Mouse (Mus musculus) left cerebral cortex, adult 2 months (tissue): Measurements from ENCODE around the gene Morn1. TPM values are rescaled to one million over a fixed set of nuclear protein-coding genes. Genes with fewer than 3 reads are reported as not detected.
A peak's percentile ranks its signal among the peaks of the same experiment; 100 is the strongest.

Source experiments
- DNase-seq, 2 experiments: peaks; one replicate each; pipeline ENCODE4 v3.0.0; 2021 to 2022; ENCODE audit warnings: low spot score in 2 of 2, mixed read lengths in 1 of 2; ENCODE audit errors: extremely low spot score in 1 of 2
- H3K27ac ChIP-seq: fragments of 200-600 bp; 2 replicates; pipeline ENCODE4 v1.8.1; 2022
- H3K4me3 ChIP-seq: fragments of 200-600 bp; 2 replicates; pipeline ENCODE4 v1.8.1; 2022
- CTCF ChIP-seq: fragments of 200-600 bp; IDR thresholded peaks from 2 replicates; pipeline ENCODE4 v1.8.1; 2022; ENCODE audit warnings: antibody characterized with exemption, mild to moderate bottlenecking, moderate library complexity
- intact Hi-C: fragments of 180-260 bp; cut with DNase I; formaldehyde crosslinking; loops from one replicate; pipeline ENCODE4 v1.15.1; 2025
- total RNA-seq, 2 experiments: library from RNA; stranded (reverse); gene quantifications; 2 replicates each; pipeline ENCODE4 v1.2.3; 2021

The Morn1 gene
- total RNA-seq, 2 experiments from 2014 or later: 10.6 to 11.2 TPM

DNA sequence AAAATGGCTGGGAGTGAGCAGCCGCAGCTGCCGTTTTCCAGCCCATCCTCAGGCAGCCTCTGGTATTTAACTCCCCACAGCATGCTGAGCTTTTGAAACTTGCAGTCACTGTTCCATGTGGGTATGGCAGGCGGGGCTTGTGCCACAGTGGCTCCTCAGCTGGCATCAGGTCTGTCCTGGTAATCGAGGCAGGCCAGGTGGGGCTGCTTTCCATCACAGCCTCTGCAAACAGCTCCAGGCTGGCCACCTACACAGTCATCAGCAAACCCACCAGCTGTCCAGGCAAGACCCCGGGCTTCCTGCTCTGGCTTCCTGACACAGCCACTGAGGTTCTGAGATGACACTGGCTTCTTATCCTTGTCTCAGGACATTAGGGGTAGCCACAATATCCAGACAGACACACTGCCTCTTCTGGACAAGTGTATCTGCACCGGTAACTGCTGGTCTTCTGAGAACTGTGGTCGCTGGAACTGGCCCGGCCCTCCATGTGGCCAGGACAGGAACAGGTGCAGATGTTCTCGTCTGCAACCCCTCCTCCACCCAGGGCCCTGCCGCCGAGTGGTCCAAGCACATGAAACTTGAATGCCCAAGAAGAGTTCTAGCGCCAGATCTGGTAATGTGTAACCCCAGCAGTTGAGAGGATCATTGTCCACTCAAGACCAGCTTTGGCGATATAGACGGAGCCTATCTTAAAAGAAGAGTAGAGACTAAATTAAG, 59.9 kb downstream of the Morn1 start:
- Histone ChIP-seq H3K4me3 (no peak overlapping the region), H3K27ac (peak overlapping the region; percentile 5; the same call in 1 of the 2 replicates)
- intact Hi-C loops: loop anchor here (5.0 kb wide), 1 partner anchor 76 kb away; the partner anchor contains the start of gene Ski
- TF ChIP-seq CTCF: no peak
- DNase-seq: no peak

- H3K27ac ChIP-seq: no peak overlapping the region
- TF ChIP-seq CTCF: no peak
- intact Hi-C loops: loop anchor here (5.0 kb wide), 1 partner anchor 74 kb away; the partner anchor contains the start of gene Ski
- no peak for DNase-seq
- H3K4me3 ChIP-seq: no peak overlapping the region
These were observed 62.1 kb downstream of the Morn1 start for GRCm38 (mm10) chr4:155148453-155148852.

DNA sequence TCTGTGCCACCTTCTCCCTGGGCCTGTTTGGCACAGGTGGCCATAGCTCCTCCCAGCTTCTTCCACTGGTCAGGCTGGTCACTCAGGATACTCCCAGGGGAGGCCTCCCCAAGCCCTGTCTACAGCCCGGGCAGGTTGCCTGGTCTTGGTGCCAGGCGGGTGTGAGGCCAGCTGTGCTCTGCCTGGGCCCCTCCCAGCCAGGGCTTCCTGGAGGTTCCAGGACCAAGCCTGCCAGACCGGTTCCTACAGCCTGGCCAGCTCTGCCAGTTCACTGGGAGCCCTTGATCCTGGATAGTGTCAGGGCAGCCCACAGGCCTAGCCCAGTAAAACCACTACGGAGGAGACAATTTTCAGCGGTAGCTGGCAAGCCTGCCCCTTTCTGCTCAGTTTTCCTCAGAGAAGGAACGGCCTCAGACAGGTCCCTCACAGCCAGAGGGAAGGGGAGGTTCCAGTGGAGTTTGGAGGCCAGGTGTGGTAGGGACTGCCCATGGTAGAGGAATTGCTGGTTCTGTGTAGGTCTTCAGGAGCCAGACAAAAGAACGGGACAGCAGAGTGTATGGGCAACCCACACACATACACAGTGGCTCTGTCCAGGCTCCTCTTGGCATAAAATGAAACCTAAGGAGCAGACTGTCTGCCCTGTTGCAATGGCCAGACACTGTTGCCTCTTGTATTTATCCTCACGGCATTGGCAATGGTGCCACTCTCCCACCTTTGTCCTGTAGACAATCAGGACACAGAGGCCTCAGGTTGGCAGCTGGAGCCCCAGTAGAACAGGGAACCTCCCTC, 62.7 kb downstream of the Morn1 start:
- intact Hi-C loops: loop anchor here (5.0 kb wide), 1 partner anchor 73 kb away; the partner anchor contains the start of gene Ski
- Histone ChIP-seq H3K4me3 (no peak overlapping the region), H3K27ac (no peak overlapping the region)
- no peak for DNase-seq
- no peak for TF ChIP-seq CTCF

GRCm38 (mm10) chr4:155149941-155150275, 63.5 kb downstream of the Morn1 start:
- DNase-seq: no peak
- Histone ChIP-seq H3K27ac (peak overlapping the region; percentile 83; the same call in 1 of the 2 replicates), H3K4me3 (no peak overlapping the region)
- intact Hi-C loops: loop anchor here (5.0 kb wide), 1 partner anchor 72 kb away; the partner anchor contains the start of gene Ski
- no peak for TF ChIP-seq CTCF

DNA sequence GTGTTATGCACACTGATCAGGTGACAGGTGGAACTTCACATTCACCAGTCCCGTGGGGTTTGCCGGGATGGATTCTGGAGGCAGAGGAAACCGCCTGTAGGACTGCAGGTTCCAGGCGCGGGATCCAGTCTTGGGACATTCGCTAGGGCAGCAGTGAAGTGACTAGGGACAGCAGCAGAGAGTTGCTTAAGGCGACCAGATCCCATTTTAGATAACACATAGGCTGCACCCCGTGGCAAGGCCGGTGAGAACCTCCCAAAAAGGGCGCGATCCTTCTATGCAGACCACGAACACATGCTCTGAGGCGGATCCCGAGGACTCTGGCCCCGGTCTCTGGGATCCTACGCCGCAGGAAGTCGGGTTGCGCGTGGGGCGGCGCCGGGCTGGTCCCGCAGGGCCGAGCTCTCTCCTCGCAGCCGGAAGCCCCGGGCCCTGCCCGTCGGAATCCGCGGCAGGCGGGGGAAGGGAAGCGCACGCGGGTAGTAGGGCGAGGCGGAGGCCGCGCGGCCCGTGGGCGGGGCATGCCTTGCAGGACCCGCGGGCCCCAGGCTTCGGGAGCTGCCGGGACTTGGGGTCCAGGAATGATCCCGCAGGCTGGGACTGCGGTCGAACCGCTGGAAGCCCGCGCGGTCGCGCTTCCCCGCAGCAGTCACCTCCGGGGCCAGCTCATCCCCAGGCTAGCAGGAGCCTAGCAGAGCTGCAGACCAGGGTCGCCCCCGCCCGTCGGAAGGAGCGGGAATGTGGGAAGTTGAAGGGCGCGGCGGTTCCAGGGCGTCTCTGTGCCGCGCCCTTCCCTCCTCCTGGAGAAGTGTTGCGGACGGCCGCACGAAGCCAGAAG, 64.1 kb downstream of the Morn1 start:
- intact Hi-C loops: no loop called here
- peak; percentile 70 to 72 for DNase-seq
- peak overlapping the region; percentile 41 for H3K4me3 ChIP-seq
- TF ChIP-seq CTCF: no peak
- peak overlapping the region; percentile 83 for H3K27ac ChIP-seq

- no peak for TF ChIP-seq CTCF
- intact Hi-C loops: no loop called here
- DNase-seq: no peak
- peak overlapping the region; percentile 41 for H3K4me3 ChIP-seq
- H3K27ac ChIP-seq: peak overlapping the region; percentile 83
These were observed 64.9 kb downstream of the Morn1 start for GRCm38 (mm10) chr4:155151221-155151788.

DNA sequence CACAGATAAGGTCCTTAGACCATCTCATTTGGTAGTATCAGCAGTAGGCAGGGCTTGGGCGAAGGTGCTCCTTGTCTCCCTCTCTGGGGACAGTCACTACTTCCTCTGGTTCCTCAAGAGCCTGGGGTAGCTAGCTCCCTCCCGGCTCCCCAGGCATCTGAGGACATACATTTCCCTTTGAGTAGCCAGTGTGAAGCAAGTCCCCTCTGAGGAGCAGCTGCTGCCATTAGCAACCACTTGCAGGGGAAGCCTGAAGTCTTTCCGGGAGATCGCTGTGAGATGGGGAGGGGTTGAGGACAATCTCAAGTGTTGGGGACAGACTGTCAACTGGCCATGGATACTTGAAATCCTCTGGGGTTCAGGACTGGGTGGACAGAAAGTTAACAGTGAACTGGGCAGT, 65.5 kb downstream of the Morn1 start:
- intact Hi-C loops: no loop called here
- Histone ChIP-seq H3K27ac (no peak overlapping the region), H3K4me3 (no peak overlapping the region)
- no peak for DNase-seq
- TF ChIP-seq CTCF: no peak

GRCm38 (mm10) chr4:155152476-155152875, 66.1 kb downstream of the Morn1 start:
- no peak for TF ChIP-seq CTCF
- intact Hi-C loops: no loop called here
- no peak for DNase-seq
- Histone ChIP-seq H3K27ac (no peak overlapping the region), H3K4me3 (no peak overlapping the region)

GRCm38 (mm10) chr4:155153389-155154072, 67.2 kb downstream of the Morn1 start:
- intact Hi-C loops: no loop called here
- Histone ChIP-seq H3K27ac (no peak overlapping the region), H3K4me3 (no peak overlapping the region)
- no peak for TF ChIP-seq CTCF
- DNase-seq: no peak

GRCm38 (mm10) chr4:155154986-155155385, 68.6 kb downstream of the Morn1 start:
- Histone ChIP-seq H3K4me3 (no peak overlapping the region), H3K27ac (no peak overlapping the region)
- TF ChIP-seq CTCF: no peak
- intact Hi-C loops: no loop called here
- DNase-seq: no peak

DNA sequence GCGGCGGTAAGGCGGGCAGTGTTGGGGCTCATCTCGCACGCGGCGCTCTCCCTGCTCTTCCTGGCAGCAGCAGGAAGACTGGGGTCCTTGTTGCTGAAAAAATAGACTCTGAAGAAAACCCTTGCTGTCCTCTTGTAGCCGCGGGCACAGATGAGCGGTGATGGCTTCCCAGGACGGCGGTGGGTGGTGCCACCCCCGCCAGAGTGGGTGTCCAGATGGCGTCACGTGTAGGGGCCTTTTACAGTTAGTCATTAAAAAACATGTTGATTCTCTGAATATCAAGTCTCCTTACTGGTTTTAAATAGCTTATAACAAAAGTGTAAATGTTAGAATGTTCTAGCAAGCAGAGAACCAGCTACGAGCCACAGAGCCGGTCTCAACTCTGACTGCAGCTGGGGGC, 70.4 kb downstream of the Morn1 start:
- Histone ChIP-seq H3K4me3 (no peak overlapping the region), H3K27ac (0 out of 2 replicates have a peak overlapping the region, but pooled peaks have one; percentile 9)
- intact Hi-C loops: no loop called here
- no peak for TF ChIP-seq CTCF
- no peak for DNase-seq
